Mouse (Mus musculus): Measurements from ENCODE around the gene Mylk2.

- TF ChIP-seq CTCF (IDR thresholded peaks at IDR 0.05; ENCODE audit: borderline replicate concordance, insufficient read depth, low read depth, low read length) = no peak
- TF ChIP-seq POLR2A (IDR thresholded peaks at IDR 0.05; ENCODE audit: borderline replicate concordance, insufficient read depth, low read length) = no peak
Measured at GRCm38 (mm10) chr2:152863346-152863745, 47.8 kb upstream of the Mylk2 start.

Data from cerebellum, adult 2 months (tissue).